Mouse (Mus musculus): ENCODE data around the gene Gm20721. TPM values are rescaled to one million over a fixed set of nuclear protein-coding genes. Genes with fewer than 3 reads are reported as not detected.
A peak's percentile ranks its signal among the peaks of the same experiment; 100 is the strongest.
"Not testable (repeated sequence)": the region's sequence is repeated elsewhere in the genome, so short reads cannot be mapped to it uniquely, and the experiment has no call there.

Gene Gm20721
- polyA plus RNA-seq, 1 experiment from 2014 or later, result 49.2 TPM

DNA sequence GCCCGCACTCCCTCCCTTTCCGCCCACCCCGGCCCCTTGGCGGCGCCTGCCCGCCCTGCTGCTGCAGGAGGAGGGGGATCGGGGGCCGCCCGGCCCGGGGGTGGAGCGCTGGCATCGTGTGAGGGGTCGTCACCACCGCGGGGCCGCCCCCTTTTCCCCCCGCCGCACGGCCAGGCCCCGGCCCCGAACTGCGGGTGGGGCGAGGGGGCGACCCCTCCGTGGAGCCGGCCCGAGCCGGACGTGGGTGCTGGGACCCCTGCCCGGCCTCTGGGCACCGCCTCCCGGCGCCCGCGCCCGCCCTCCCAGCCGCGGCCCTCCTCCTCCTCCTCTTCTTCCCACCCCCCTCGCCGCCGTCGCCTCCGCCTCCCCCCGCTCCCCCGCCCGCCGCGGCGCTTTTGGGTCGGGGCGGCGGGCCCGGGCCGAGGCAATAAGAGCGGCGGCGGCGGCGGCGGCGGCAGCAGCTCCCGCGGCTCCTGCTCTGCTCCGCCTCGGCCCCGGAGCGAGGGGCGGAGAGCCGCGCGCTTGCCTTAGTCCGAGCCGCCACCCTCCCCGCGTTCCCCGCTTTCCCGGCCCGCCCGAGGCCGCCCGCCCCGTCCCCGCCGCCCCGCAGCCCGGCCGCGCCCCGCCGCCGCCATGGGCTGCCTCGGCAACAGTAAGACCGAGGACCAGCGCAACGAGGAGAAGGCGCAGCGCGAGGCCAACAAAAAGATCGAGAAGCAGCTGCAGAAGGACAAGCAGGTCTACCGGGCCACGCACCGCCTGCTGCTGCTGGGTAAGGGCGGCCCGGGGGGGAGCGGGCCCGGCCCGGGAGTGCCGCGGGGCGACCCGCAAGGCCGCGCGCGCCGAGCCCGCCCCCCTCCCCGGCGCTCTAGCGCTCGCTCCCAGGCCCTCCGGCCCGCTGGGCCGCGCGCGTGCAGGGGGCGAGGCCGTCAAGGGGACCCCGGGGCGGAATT lies 16.6 kb downstream of the Gm20721 start:
- Histone ChIP-seq H3K9me3 (replicated peaks) (no peaks in the 10 kb centered on the region), H3K4me3 (replicated peaks) (peak overlapping the region; percentile 97), H3K36me3 (replicated peaks) (peaks cover 8% of the 10 kb centered on the region; the same call in 1 of the 2 replicates), H3K4me1 (replicated peaks) (peaks cover 68% of the 10 kb centered on the region), H3K27me3 (no peaks in the 10 kb centered on the region), H3K9ac (peak overlapping the region; percentile 95), H3K4me2 (peak overlapping the region; percentile 99), H3K27ac (replicated peaks) (peak overlapping the region; percentile 88)
- under 1% methylated on average over 106 of the region's 131 CpGs for WGBS (ENCODE audit: insufficient replicate concordance)
- ATAC-seq (ENCODE audit: insufficient read depth), result peak; percentile 64

DNA sequence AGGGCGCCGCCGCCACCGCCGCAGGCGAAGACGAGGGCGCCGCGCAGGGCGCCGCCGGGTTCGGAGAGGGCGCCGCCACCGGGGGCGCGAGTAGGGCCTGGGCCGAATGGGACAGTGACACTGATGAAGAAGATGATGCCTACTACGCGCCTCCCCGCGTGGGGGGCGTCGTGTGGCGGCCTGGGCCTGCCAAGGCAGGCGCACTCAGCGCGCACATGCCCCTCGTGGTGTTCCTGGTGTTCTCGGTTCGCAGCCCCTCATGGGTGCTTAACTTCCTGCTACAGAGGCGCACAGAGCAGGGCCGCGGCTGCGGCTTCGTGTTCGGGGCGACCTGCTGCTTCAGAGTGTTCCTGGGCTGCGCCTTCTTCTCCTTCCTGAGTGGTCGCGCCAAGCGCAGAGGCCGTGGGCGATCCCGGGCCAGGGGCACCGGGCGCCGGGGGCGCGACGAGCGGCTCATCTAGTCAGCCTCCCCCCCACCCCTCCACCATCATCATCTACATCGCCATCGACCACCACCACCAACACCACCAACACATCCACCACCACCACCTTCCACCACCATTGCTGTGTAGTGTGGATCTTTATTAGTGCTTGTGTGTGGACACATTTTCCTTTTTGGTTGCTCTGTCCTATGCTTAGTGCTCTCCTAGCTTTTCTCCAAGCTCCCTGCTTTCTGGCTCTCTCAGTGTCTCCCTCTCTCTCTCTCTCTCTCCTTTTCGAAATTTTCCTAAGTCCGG lies 17.4 kb downstream of the Gm20721 start:
- H3K9ac ChIP-seq, result peak overlapping the region; percentile 95
- peaks cover 3% of the 10 kb centered on the region; the same call in 1 of the 2 replicates for H3K36me3 ChIP-seq (replicated peaks)
- H3K27ac ChIP-seq (replicated peaks), result peak overlapping the region; percentile 88
- peak overlapping the region; percentile 99 for H3K4me2 ChIP-seq
- peaks cover 60% of the 10 kb centered on the region for H3K4me1 ChIP-seq (replicated peaks)
- ATAC-seq (ENCODE audit: insufficient read depth), result no peak
- no peaks in the 10 kb centered on the region for H3K27me3 ChIP-seq
- WGBS (ENCODE audit: insufficient replicate concordance), result 30% methylated on average over 58 of the region's 58 CpGs
- no peaks in the 10 kb centered on the region for H3K9me3 ChIP-seq (replicated peaks)
- peak overlapping the region; percentile 97 for H3K4me3 ChIP-seq (replicated peaks)

DNA sequence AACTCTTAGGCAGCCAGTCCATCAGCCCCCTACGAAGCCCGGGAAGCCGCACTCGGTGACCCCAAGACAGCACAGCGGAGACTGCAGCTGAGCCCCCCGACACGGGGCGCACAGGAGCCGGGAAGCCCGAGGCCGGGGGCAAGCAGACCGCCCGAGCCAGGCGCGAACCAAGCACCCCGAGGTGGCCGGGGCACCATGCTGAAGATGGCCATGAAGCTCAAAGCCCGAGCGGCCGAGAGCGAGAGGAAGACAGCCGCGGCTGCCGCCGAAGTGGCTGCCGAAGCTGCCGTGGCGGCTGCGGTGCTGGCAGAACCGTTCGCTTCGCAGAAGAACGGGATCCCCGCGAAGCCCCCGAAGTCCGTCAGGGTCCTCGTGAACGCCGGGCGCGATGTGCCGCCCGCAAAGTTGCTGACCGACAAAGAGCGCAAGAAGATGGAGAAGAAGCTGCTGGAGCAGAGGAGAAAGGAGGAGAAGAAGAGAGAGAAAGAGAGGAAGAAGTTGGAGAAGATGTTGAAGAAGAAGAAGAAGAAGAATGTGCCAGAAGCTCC lies 18.1 kb downstream of the Gm20721 start:
- no peak for ATAC-seq (ENCODE audit: insufficient read depth)
- WGBS (ENCODE audit: insufficient replicate concordance), result 44% methylated on average over 46 of the region's 46 CpGs
- Histone ChIP-seq H3K36me3 (replicated peaks) (no peaks in the 10 kb centered on the region), H3K9me3 (replicated peaks) (no peaks in the 10 kb centered on the region), H3K9ac (peak overlapping the region; percentile 95), H3K4me3 (replicated peaks) (peak overlapping the region; percentile 97), H3K27ac (replicated peaks) (peak overlapping the region; percentile 88; the same call in 1 of the 2 replicates), H3K4me2 (peak overlapping the region; percentile 99), H3K4me1 (replicated peaks) (peaks cover 53% of the 10 kb centered on the region), H3K27me3 (no peaks in the 10 kb centered on the region)

DNA sequence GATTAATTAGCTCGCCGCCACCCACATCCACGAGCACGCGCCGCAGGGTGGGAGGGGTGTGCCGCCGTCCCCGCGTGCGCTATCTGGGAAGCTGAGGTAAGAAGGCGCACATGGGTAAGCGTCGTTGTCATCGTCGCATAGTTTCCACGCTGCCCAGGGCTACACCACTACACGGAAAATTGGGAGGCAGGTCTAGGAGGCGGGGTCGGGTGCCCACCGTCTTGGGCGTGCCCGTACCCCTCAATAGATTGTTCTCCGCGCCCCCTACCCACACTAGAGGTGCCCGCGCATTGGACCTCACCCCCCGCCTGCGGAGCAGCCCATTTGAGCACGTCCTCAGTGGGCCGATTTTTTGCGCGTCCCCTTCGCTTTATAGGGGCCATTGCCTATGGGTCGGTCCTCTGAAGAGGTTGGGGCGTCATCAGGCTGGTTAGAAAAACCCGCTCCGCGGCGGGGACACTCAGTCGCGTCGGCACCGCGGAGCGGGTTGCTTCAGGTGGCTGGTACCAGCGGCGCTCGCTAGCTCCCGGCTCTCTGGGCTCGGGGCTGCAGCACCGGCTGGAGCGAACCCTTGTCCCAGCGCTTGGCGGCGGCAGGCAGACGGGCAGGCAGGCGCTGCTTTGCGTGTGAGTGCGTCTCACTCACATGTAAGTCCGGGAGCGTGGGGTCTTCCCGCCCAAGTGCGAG lies 19.1 kb downstream of the Gm20721 start:
- ATAC-seq (ENCODE audit: insufficient read depth), result peak; percentile 53
- peak overlapping the region; percentile 58 for H3K27ac ChIP-seq (replicated peaks)
- H3K4me3 ChIP-seq (replicated peaks), result peak overlapping the region; percentile 97
- peaks cover 43% of the 10 kb centered on the region for H3K4me1 ChIP-seq (replicated peaks)
- no peaks in the 10 kb centered on the region for H3K36me3 ChIP-seq (replicated peaks)
- H3K9me3 ChIP-seq (replicated peaks), result no peaks in the 10 kb centered on the region
- H3K9ac ChIP-seq, result peak overlapping the region; percentile 95
- H3K4me2 ChIP-seq, result peak overlapping the region; percentile 99
- 47% methylated on average over 64 of the region's 64 CpGs for WGBS (ENCODE audit: insufficient replicate concordance)
- no peaks in the 10 kb centered on the region for H3K27me3 ChIP-seq

DNA sequence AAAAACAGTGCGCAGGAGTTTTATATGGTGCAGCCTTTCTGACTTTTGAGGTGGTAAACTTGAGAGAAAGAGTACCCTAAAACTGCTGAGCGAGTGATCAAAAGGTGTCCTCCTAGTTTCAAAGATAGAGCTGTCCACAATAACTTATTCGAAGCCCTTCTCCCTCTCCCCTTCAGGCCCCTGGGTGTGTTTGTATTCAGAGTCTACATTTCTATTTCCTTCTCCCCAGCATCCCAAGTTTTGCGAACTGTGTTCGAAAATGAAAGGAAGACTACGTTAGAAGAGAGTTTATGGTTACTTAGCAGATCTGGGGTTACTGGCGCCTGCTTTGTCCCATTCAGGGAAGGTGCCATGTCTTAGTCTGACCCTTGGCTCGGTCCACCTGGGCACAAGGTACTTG lies 20.0 kb downstream of the Gm20721 start:
- H3K27me3 ChIP-seq, result no peaks in the 10 kb centered on the region
- peak overlapping the region; percentile 97 for H3K4me3 ChIP-seq (replicated peaks)
- peak overlapping the region; percentile 37; the same call in 1 of the 2 replicates for H3K9ac ChIP-seq
- H3K27ac ChIP-seq (replicated peaks), result no peak overlapping the region
- WGBS (ENCODE audit: insufficient replicate concordance), result 51% methylated on average over 8 of the region's 8 CpGs
- H3K4me2 ChIP-seq, result peak overlapping the region; percentile 99
- no peaks in the 10 kb centered on the region for H3K9me3 ChIP-seq (replicated peaks)
- peaks cover 34% of the 10 kb centered on the region for H3K4me1 ChIP-seq (replicated peaks)
- no peaks in the 10 kb centered on the region for H3K36me3 ChIP-seq (replicated peaks)
- no peak for ATAC-seq (ENCODE audit: insufficient read depth)

DNA sequence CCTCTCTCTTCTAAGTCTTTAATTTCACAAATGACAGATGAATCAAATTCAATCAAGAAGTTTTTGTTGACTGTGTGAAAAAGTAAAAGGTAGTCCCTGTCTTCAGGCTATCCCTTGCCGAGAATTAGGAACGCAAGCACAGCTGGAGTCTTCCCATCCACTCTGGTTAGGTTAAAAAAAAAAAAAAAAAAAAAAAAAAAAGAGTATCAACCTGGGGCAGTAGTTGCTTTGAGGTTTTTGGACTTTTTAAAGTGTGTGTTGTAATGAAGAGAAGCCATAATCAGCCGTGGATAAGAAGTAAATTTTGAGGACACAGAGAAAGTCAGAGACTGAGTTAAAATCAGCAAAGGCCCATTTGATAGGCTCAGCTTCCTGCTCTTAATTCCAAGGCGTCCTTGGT lies 20.5 kb downstream of the Gm20721 start:
- no peak for ATAC-seq (ENCODE audit: insufficient read depth)
- no peaks in the 10 kb centered on the region for H3K27me3 ChIP-seq
- WGBS (ENCODE audit: insufficient replicate concordance), result 64% methylated on average over 4 of the region's 4 CpGs
- H3K4me2 ChIP-seq, result peak overlapping the region; percentile 99
- no peak overlapping the region for H3K27ac ChIP-seq (replicated peaks)
- no peak overlapping the region for H3K9ac ChIP-seq
- peaks cover 34% of the 10 kb centered on the region for H3K4me1 ChIP-seq (replicated peaks)
- peak overlapping the region; percentile 97 for H3K4me3 ChIP-seq (replicated peaks)
- no peaks in the 10 kb centered on the region for H3K36me3 ChIP-seq (replicated peaks)
- H3K9me3 ChIP-seq (replicated peaks), result no peaks in the 10 kb centered on the region

DNA sequence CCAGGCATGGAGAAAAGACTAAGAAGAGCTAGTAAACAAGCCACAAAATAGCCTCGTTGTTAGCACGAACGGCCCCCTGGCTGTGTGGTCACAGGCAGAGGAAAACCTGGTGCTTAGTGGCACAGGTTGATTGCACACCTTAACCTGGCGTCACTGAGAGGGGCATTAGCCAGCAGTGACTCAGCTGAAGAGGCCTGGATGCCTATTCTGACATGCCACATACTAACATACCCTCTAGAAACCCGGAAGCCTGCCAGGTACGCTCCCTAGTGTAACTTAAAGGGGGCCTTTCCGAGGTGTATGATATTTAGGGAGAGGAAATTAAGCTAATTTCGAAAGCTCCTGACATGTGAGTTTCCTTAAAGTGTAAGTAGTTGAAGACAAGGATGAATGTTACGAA lies 29.9 kb downstream of the Gm20721 start:
- Histone ChIP-seq H3K9ac (no peak overlapping the region), H3K36me3 (replicated peaks) (no peaks in the 10 kb centered on the region), H3K27ac (replicated peaks) (no peak overlapping the region), H3K4me2 (no peak overlapping the region), H3K4me3 (replicated peaks) (no peak overlapping the region), H3K4me1 (replicated peaks) (no peaks in the 10 kb centered on the region; the same call in 1 of the 2 replicates), H3K9me3 (replicated peaks) (no peaks in the 10 kb centered on the region), H3K27me3 (no peaks in the 10 kb centered on the region)
- 74% methylated on average over 9 of the region's 9 CpGs for WGBS (ENCODE audit: insufficient replicate concordance)
- no peak for ATAC-seq (ENCODE audit: insufficient read depth)

DNA sequence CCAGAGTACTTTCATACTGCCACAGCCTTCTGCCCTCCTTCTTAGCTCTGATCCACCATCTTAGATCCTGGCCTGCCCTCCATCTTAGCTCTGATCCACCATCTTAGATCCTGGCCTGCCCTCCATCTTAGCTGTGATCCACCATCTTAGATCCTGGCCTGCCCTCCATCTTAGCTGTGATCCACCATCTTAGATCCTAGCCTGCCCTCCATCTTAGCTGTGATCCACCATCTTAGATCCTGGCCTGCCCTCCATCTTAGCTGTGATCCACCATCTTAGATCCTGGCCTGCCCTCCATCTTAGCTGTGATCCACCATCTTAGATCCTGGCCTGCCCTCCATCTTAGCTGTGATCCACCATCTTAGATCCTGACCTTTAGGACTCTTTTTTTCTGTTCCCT lies 31.1 kb downstream of the Gm20721 start:
- not testable (repeated sequence) for ATAC-seq (ENCODE audit: insufficient read depth); H3K4me1 ChIP-seq (replicated peaks); H3K9ac ChIP-seq; H3K36me3 ChIP-seq (replicated peaks); H3K27ac ChIP-seq (replicated peaks); H3K27me3 ChIP-seq; H3K4me2 ChIP-seq; H3K4me3 ChIP-seq (replicated peaks); H3K9me3 ChIP-seq (replicated peaks)

DNA sequence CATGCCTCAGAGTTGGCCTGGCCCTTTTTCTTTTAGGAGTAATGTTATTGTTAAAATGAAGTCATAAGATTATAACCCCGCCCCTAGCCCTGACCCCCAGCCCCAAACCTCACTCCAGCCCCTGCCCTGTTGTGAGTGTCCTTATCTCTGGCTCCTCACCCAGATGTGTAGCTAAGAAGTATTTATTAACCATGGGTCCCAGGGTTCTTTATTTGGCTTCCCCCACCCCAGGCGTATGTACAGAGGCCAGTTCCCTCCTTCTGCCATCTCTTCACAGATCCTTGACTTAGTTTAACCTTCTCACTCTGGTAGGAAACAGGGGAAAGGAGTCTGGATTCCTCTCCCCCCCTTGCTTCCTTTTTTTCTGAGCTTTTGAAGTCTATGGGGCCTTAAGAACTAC lies 33.9 kb downstream of the Gm20721 start:
- Histone ChIP-seq H3K4me3 (replicated peaks) (no peak overlapping the region), H3K27me3 (peaks cover 11% of the 10 kb centered on the region), H3K9me3 (replicated peaks) (no peaks in the 10 kb centered on the region), H3K4me2 (no peak overlapping the region), H3K36me3 (replicated peaks) (no peaks in the 10 kb centered on the region), H3K4me1 (replicated peaks) (peaks cover 3% of the 10 kb centered on the region; the same call in 1 of the 2 replicates), H3K27ac (replicated peaks) (no peak overlapping the region), H3K9ac (no peak overlapping the region)
- ATAC-seq (ENCODE audit: insufficient read depth), result no peak
- WGBS (ENCODE audit: insufficient replicate concordance), result 66% methylated on average over 2 of the region's 2 CpGs

DNA sequence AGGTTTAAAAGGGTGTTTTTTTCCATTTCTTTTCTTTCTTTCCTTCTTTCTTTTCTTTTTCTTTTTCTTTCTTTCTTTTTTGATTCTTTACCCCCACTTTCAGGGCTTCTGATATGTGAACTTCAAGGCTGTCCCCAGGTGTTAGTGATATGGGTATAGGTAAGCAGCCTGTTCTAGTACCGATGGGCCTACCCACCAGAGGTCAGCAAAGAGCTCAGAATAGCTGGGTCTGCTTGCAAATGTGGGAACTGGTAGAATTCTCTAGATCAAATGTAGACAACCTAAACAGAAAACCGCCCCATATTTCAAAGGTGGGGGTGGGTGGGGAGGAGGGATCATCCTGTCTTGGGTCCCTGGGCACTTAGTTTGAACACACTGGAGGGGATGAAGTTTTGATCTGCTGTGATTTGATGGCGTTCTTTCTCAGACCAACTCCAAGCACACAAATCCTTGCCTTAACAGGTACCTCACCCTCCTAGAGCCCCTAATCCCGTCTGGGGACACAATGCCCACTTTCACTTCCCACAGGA lies 34.3 kb downstream of the Gm20721 start:
- H3K4me1 ChIP-seq (replicated peaks), result peaks cover 3% of the 10 kb centered on the region; the same call in 1 of the 2 replicates
- ATAC-seq (ENCODE audit: insufficient read depth), result 0 out of 2 replicates have a peak, but pooled peaks have one; percentile 42
- no peak overlapping the region for H3K4me2 ChIP-seq
- no peak overlapping the region for H3K9ac ChIP-seq
- no peak overlapping the region for H3K27ac ChIP-seq (replicated peaks)
- H3K36me3 ChIP-seq (replicated peaks), result no peaks in the 10 kb centered on the region
- no peaks in the 10 kb centered on the region for H3K9me3 ChIP-seq (replicated peaks)
- H3K27me3 ChIP-seq, result peaks cover 11% of the 10 kb centered on the region
- no peak overlapping the region for H3K4me3 ChIP-seq (replicated peaks)
- WGBS (ENCODE audit: insufficient replicate concordance), result 28% methylated on average over 4 of the region's 4 CpGs
